Mouse (Mus musculus): ENCODE data around the gene Sars2.

DNA sequence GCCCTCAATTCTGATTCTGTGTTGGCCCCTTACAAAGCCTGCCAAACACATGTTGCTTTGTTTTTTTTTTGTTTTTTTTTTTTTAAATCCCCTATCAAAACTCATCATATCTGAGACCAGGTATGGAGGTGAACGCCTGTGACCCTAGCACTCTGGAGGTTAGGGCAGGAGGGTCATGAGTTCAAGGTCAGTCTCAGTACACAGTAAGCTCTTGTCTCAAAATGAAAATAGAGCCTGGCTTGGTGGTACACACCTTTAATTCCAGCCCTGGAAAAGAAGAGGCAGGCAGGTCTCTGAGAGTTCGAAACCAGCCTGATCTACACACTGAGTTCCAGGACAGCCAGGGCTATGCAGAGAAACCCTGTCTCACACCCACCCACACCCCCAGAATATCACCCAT is 22.1 kb upstream of the Sars2 start:
- TF ChIP-seq POLR2A (IDR thresholded peaks at IDR 0.05; ENCODE audit: insufficient read length, low read depth) (no peak), TCF12 (IDR thresholded peaks at IDR 0.05; ENCODE audit: insufficient read depth, poor library complexity, severe bottlenecking) (no peak), E2F4 (IDR thresholded peaks at IDR 0.05; ENCODE audit: insufficient read depth) (no peak), POLR2AphosphoS2 (IDR thresholded peaks at IDR 0.05; ENCODE audit: insufficient read length, low read depth) (no peak), CEBPB (IDR thresholded peaks at IDR 0.05; ENCODE audit: insufficient read depth, poor library complexity, severe bottlenecking) (no peak), USF1 (IDR thresholded peaks at IDR 0.05; ENCODE audit: low read depth) (no peak), SRF (IDR thresholded peaks at IDR 0.05; ENCODE audit: control insufficient read depth, insufficient read length, low read depth) (no peak)

Data from myocyte (in vitro differentiated cells).